Mouse (Mus musculus) T-helper 2 cell (primary cell): ENCODE measurements around the gene Uimc1.

ENCODE experiments used
- in situ Hi-C: fragments of 300-600 bp; cut with MboI, MseI; formaldehyde crosslinking; loops from one replicate; pipeline ENCODE4 v1.15.1; 2025; ENCODE audit warnings: high pct_unique_total_duplicates

Uimc1 gene

GRCm38 (mm10) chr13:55099726-55100478, at the start of gene Uimc1:
Uimc1 (minus strand) TSS chr13:55100300.
- in situ Hi-C loops, result loop anchor here (5.0 to 10.0 kb wide), 2 partner anchors 225 to 617 kb away; partner anchors contain the start of genes Mxd3, Prelid1 and Rab24

DNA sequence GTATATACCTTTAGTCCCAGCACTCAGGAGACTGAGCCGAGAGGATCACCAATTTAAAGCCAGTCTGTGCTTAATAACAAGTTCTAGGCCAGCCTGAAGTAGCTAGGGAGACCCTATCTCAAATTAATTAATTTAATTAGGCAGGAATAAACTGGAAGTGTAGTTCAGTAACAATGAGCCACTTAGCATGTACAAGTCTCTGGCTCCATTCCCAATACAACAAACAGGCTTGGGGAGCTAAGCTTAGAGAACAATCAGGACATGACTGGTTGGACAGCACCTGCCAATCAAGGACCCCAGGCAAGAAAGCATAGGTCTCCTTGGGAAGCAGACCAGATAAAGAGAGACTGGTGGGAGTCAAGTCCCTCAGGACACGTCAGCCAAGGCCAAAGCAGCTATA, 40.2 kb upstream of the Uimc1 start:
- in situ Hi-C loops, result no loop called here

- in situ Hi-C loops, result no loop called here
These were observed 35.3 kb upstream of the Uimc1 start for GRCm38 (mm10) chr13:55135382-55135781.

GRCm38 (mm10) chr13:55133448-55133847, 33.3 kb upstream of the Uimc1 start, which contains the start of gene Gm17617:
Gm17617 (minus strand) TSS chr13:55133548.
- in situ Hi-C loops, result no loop called here

GRCm38 (mm10) chr13:55124903-55125302, 24.8 kb upstream of the Uimc1 start:
- in situ Hi-C loops, result no loop called here

- in situ Hi-C loops, result no loop called here
These were observed 14.3 kb upstream of the Uimc1 start for GRCm38 (mm10) chr13:55114375-55114774.

DNA sequence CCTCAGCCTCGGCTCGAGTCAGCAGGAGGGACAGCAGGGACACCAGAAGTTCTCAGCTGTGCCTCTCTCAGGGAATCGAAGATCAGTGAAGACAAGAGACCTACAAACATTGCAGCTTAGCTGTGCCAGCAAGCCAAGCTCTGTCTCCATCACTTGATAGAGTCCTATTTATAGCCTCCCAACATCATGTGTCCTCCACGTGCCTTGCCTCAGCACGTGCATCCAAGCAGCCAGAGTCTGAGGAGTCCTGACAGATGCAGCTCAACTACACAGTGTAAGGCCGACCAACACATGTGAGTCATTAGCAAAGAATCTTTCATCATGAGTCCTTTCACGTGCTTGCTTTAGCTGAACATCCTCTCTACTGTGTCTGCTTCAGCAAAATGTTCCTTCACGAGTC, 7.6 kb upstream of the Uimc1 start:
- in situ Hi-C loops, result loop anchor here (10.0 kb wide), 1 partner anchor 217 kb away; the partner anchor contains the start of genes Mxd3, Prelid1 and Rab24

DNA sequence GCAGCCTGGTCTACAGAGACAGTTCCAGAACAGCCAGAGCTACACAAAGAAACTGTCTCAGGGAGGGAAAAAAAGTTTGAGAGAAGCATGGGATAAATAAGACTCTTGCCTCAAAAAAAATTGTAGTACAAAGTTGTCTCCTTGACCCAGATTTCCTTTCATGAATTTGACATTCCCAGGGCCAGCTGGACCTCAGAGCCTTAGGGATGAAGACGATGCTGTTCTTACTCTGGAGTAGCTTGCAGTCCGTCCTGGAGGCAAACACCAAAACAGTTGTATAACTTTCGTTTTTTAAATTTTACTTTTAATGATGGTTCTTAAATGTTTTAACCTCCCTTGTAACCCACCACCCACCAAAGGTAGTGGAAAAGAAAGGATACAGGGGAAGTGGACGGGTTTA, 7.0 kb upstream of the Uimc1 start:
- in situ Hi-C loops, result loop anchor here (10.0 kb wide), 1 partner anchor 218 kb away; the partner anchor contains the start of genes Mxd3, Prelid1 and Rab24

DNA sequence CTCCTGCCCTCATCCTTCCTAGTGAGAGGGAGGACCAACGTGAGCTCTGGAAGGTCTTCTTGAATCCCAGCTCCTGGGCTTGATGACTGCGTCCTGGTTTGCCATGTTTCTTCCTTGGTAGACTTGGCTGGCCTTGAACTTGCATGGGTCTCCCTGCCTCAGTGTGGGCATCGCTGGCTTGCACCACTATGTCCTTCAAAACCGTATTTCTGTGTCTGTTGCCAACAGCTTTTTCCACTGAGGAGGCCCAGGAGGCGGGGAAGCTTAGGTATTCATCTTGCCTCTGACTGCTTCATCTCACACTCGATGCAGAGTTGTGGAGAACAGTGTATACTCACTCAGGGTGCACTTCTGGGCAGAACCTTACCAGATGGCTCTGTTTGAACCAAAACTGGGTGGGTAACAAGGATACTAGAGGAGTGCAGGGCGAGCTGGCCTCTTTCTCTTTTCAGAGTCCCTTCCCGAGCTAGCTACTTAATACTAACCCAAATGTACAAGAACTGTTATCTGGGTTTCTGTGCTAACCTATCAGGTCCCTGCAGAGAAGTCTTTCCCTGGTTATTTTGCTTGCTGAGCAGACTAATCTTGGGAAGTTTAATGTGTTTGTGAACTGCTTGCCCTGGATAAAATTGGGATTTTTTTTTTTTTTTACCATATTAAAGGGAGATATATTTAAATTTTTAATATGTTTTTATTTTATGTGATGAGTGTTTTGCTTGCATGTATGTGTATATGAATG, 6.0 kb upstream of the Uimc1 start:
- in situ Hi-C loops, result loop anchor here (10.0 kb wide), 1 partner anchor 219 kb away; the partner anchor contains the start of genes Mxd3, Prelid1 and Rab24

GRCm38 (mm10) chr13:55105045-55105952, 5.2 kb upstream of the Uimc1 start, which contains the start of gene Zfp346:
Zfp346 (plus strand) TSS chr13:55105311.
- in situ Hi-C loops, result loop anchor here (10.0 kb wide), 1 partner anchor 220 kb away; the partner anchor contains the start of genes Mxd3, Prelid1 and Rab24

DNA sequence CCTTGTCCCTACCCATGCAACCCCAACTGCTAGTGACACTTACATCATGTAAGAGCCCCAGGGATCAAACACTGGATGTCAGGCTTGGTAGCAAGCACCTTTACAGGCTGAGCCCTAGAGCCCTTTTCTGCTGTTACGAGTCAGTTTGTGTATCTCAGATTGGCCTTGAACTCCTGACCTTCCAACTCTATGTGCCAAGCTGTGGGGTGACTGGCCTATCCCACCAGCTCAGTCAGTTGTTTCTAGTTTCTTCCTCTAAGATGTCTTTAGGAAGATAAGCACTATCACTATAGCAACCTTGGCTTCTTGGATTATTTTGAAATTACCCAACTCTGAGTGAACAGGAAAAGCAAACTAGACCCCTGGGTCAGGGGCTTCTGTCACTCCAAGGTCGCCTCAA, 3.3 kb upstream of the Uimc1 start:
- in situ Hi-C loops, result loop anchor here (10.0 kb wide), 1 partner anchor 221 kb away; the partner anchor contains the start of genes Mxd3, Prelid1 and Rab24

DNA sequence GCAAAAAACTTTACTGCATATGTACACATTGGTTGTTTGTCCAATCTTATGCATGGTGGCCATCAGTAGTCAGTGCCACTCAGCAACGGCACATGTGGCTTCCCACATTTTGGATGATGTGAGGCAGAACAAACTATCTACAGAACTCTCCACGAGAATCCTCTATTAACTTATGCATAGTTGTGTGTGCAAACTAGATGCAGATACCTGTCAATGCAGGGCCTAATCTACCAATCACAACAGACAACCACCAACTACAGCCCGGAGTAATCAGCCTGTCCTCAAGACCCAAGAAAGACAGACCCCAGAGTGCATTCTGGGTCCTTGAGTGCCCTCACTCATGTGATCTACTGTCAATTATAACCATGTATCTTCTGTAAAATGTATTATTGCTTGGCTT, 2.3 kb upstream of the Uimc1 start:
- in situ Hi-C loops, result loop anchor here (10.0 kb wide), 1 partner anchor 222 kb away; the partner anchor contains the start of genes Mxd3, Prelid1 and Rab24

GRCm38 (mm10) chr13:55101627-55102026, 1.5 kb upstream of the Uimc1 start:
- in situ Hi-C loops, result loop anchor here (10.0 kb wide), 1 partner anchor 223 kb away; the partner anchor contains the start of genes Mxd3, Prelid1 and Rab24

DNA sequence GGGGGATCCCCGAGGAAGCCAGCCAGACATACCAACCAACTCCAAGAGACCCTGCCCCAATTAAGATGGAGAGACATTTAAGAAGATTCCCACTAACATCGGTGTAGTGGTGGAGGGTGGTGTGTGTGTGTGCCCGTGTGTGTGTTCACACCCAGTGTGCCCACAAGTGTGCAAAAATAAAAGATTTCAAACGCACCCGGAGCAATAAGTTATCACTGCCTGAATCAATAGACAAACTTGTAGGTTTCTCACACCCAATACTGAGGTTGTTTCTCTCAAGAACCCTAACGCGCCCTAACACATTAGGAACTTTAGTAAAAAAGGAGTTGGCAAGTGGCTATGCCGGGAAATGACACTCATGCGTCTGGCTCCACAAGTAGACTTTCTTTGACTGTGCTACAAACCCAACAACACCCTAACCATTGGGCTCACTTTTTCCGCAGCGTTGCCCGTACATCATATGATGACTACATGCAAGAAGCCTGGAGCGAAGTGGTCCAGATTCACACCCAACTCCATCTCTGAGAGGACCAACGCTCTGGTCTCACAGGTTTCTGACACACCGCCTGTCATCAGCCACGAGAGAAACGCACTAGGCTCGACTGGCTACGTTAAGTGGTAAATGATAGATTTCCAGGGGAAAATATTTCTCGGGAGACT, 904 bp downstream of the Uimc1 start:
- in situ Hi-C loops, result loop anchor here (5.0 kb wide), 1 partner anchor 618 kb away; no protein-coding TSS in a partner anchor

GRCm38 (mm10) chr13:55097841-55098240, 2.3 kb downstream of the Uimc1 start:
- in situ Hi-C loops, result loop anchor here (5.0 kb wide), 1 partner anchor 619 kb away; no protein-coding TSS in a partner anchor

DNA sequence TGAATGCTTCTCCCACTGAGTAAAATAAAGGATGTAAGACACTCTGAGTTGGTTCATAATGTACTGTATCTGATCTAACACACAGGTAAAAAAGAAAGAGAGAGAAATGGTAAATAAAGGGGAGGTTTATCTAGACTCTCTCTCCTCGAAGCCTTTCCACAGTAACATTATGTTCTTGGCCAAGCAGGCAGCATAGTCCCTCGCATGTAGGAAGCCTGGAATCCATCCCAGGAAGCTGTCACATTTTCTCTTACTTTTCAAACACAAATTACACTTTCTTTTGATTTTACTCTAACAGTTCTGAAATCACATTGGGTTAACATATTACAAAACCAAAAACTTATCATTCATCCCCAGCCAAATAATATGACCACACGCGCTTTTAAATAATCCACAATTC, 7.5 kb downstream of the Uimc1 start:
- in situ Hi-C loops, result no loop called here

DNA sequence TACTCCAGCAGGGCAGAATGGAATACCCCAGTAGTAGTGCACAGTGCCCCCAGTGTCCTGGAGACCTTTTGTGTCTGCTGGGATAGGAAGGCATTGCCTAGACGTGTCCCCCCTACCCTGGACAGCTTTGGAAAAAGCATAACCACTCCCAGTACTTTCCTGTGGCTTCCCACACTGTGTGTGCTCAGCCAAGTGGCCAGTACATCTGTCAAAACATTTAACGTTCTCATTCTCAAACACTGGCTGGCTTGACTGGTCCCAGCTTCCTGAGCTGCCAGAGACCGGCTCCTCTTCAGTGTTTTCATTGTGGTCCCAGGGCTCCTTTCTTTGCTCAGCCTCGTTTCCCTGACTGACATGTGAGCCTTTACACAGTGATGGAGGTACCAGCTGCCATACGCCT, 24.5 kb downstream of the Uimc1 start:
- in situ Hi-C loops, result loop anchor here (5.0 kb wide), 1 partner anchor 268 kb away; no protein-coding TSS in a partner anchor

DNA sequence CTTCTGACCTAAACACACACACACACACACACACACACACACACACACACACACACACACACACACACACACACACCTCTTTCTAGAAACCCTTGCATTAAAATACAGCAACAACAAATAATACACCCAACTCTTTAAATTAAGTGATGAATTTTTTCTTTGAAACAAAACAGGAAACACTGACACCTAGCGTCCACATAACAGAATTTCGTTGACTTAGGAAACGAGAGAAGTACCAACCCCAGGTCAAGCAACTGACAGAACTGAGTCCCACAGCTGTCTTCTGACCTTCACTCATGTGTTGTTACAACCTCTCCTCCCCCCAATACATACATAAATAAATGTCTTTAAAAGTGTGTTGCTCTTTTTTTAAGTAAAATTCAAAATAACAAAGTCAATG, 28.8 kb downstream of the Uimc1 start:
- in situ Hi-C loops, result no loop called here

DNA sequence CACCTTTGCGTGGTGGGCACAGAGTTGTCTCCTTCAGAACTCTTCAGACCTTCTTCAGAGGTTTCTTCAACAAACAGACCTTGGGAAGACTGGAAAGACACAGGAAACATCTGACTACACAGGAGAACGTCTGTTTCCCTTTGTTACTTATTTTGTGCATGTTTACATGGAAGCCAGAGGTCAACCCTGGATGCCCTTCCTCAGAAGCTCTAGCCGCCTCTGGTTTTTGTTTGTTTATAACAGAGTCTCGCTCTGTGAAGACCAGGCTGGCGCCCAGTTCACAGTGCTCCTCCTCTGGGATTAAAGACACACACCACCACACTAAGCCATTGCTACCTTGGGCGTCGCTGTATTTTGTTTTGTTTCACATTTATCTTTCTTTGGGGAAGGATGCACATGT, 30.4 kb downstream of the Uimc1 start:
- in situ Hi-C loops, result no loop called here

GRCm38 (mm10) chr13:55063276-55063675, 36.8 kb downstream of the Uimc1 start:
- in situ Hi-C loops, result no loop called here
